Mouse (Mus musculus) monocyte, adult 59 days (primary cell): ENCODE data around the gene Lrrc49. TPM values are rescaled to one million over a fixed set of nuclear protein-coding genes. Genes with fewer than 3 reads are reported as not detected.

Experiments used
- total RNA-seq, 2 experiments: library from RNA; stranded (reverse); gene quantifications; one replicate each; pipeline ENCODE4 v1.2.4; 2023

Lrrc49 gene
- 1 to 10 TPM; 3.8 to 4.6 TPM for total RNA-seq

GRCm38 (mm10) chr9:60687891-60688324 lies at the start of gene Lrrc49:
Lrrc49 (minus strand) TSS chr9:60688158.

DNA sequence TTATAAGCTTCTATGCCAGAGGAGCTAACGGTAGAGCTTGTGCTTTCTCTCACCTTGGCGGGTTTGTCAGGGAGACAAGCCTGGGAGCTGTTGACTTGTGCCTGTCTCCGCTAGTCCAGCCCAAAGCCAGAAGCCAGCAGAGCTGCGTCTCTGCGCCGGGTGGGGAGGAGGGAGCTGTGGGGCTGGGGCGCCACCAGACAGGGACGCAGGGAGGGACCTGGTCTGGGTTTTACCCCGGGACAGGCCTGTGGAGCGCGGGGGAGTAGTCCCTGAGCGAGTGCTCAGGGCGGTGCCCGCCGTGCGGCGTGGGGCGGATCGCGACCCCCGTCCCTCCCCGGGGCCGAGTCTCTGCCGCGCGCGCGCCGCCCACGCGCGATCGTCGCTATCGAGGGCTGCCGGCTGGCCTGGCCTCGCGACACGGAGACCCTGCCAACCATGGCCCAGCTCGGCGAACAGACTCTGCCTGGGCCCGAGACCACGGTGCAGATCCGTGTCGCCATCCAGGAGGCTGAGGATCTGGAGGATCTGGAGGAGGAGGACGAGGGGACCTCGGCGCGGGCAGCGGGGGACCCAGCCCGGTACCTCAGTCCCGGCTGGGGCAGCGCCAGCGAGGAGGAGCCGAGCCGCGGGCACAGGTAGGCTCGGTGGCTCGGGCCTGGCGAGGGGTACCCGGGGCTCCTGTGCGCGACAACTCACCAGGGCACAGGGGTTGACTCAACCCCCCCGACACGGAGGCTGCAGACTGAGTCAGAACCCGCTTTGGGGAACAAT lies 25.0 kb upstream of the Lrrc49 start, which contains the start of gene Larp6:
Gene Larp6, plus strand, starts transcription at position 219 of the 771 bp plus-strand sequence.

DNA sequence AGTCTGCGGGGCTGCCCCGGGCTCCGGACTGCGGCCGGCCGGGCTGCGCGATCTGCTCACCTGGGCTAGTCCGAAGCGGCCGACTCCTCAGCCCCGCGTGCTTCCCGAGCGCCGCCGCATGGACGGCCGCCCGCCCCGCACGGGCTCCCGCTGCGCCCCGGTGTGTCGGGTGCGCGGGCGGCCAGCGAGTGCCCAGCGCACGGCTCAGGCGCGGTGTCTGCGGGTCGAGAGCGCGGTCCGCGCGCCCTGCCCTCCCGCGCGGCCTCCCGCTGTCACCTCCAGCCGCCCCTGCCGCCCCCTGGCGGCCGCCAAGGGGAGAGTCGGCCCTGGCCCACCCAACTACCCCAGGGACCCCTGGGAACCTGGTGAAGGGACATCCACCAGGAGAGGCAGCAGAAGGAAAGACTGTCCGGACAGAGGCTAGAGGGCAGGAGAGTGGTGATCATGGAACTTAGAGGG lies 166.1 kb downstream of the Lrrc49 start, which contains the start of gene Thsd4:
Gene Thsd4, minus strand, starts transcription at position 241 of the 459 bp plus-strand sequence.

Other genes with a start within 250 kb of the Lrrc49 start
- under 1 TPM; 0.10 to 0.15 TPM for gene Thsd4, start 166.1 kb downstream of the Lrrc49 start, total RNA-seq
- gene Larp6, start 24.8 kb upstream of the Lrrc49 start, total RNA-seq: not detected
- gene Uaca, start 106.4 kb upstream of the Lrrc49 start, total RNA-seq: not detected